Mouse (Mus musculus): ENCODE data around the gene Zp3. TPM values are rescaled to one million over a fixed set of nuclear protein-coding genes. Genes with fewer than 3 reads are reported as not detected.

The Zp3 gene
- polyA plus RNA-seq, 1 experiment from 2014 or later: 0.11 TPM

- H3K4me3 ChIP-seq: no peak overlapping the region
- WGBS: 76% methylated on average over 1 of the region's 1 CpGs
- H3K27me3 ChIP-seq (replicated peaks): 0 out of 2 replicates have a peak, but pooled peaks cover 7% of the 10 kb centered on the region
- no peak overlapping the region for H3K27ac ChIP-seq (replicated peaks)
- no peak for ATAC-seq (ENCODE audit: extremely low read depth, insufficient number of reproducible peaks, low FRiP score, low TSS enrichment)
- H3K36me3 ChIP-seq: peaks cover 28% of the 10 kb centered on the region
- 0 out of 2 replicates have a peak, but pooled peaks cover 6% of the 10 kb centered on the region for H3K4me1 ChIP-seq
- H3K9me3 ChIP-seq: no peaks in the 10 kb centered on the region
- no peak overlapping the region for H3K4me2 ChIP-seq
- no peak overlapping the region for H3K9ac ChIP-seq
These were observed 55.4 kb downstream of the Zp3 start for GRCm38 (mm10) chr5:136035285-136035684.

GRCm38 (mm10) chr5:136036667-136037066 lies 56.8 kb downstream of the Zp3 start:
- Histone ChIP-seq H3K27ac (replicated peaks) (no peak overlapping the region), H3K4me3 (no peak overlapping the region), H3K9ac (no peak overlapping the region), H3K9me3 (no peaks in the 10 kb centered on the region), H3K4me2 (no peak overlapping the region), H3K4me1 (0 out of 2 replicates have a peak, but pooled peaks cover 6% of the 10 kb centered on the region), H3K36me3 (peaks cover 14% of the 10 kb centered on the region), H3K27me3 (replicated peaks) (0 out of 2 replicates have a peak, but pooled peaks cover 7% of the 10 kb centered on the region)
- WGBS: 80% methylated on average over 1 of the region's 1 CpGs
- no peak for ATAC-seq (ENCODE audit: extremely low read depth, insufficient number of reproducible peaks, low FRiP score, low TSS enrichment)

Other genes starting within 250 kb of the Zp3 start
- 30.8 and 32.0 TPM in 2 replicates for gene Tmem120a, start 235.7 kb upstream of the Zp3 start, polyA plus RNA-seq (2015; fragmentation: Nextera tagmentation; extraction: Ambion mirVana)
- gene Styxl1, start 201.7 kb upstream of the Zp3 start, polyA plus RNA-seq (2015; fragmentation: Nextera tagmentation; extraction: Ambion mirVana): 0.29 TPM in 1 of 2 replicates, not detected in the other
- 966 and 1,014 TPM in 2 replicates for gene Mdh2, start 201.6 kb upstream of the Zp3 start, polyA plus RNA-seq (2015; fragmentation: Nextera tagmentation; extraction: Ambion mirVana)
- 0.06 and 0.13 TPM in 2 replicates for gene Srrm3, start 173.2 kb upstream of the Zp3 start, polyA plus RNA-seq (2015; fragmentation: Nextera tagmentation; extraction: Ambion mirVana)
- 863 and 944 TPM in 2 replicates for gene Hspb1, start 92.2 kb upstream of the Zp3 start, polyA plus RNA-seq (2015; fragmentation: Nextera tagmentation; extraction: Ambion mirVana)
- gene Ywhag, start 45.5 kb upstream of the Zp3 start, polyA plus RNA-seq (2015; fragmentation: Nextera tagmentation; extraction: Ambion mirVana): 157 and 163 TPM in 2 replicates
- 1.0 and 1.1 TPM in 2 replicates for gene Ssc4d, start 5.6 kb upstream of the Zp3 start, polyA plus RNA-seq (2015; fragmentation: Nextera tagmentation; extraction: Ambion mirVana)
- gene Dtx2, start 14.7 kb downstream of the Zp3 start, polyA plus RNA-seq (2015; fragmentation: Nextera tagmentation; extraction: Ambion mirVana): 23.0 and 23.9 TPM in 2 replicates
- 41.2 and 54.6 TPM in 2 replicates for gene Upk3b, start 58.4 kb downstream of the Zp3 start, polyA plus RNA-seq (2015; fragmentation: Nextera tagmentation; extraction: Ambion mirVana)
- gene Upk3bl, start 74.4 kb downstream of the Zp3 start, polyA plus RNA-seq (2015; fragmentation: Nextera tagmentation; extraction: Ambion mirVana): 0.13 and 0.43 TPM in 2 replicates
- gene Rasa4, start 103.8 kb downstream of the Zp3 start, polyA plus RNA-seq (2015; fragmentation: Nextera tagmentation; extraction: Ambion mirVana): 1.6 TPM in 2 replicates
- 139 and 175 TPM in 2 replicates for gene Polr2j, start 136.5 kb downstream of the Zp3 start, polyA plus RNA-seq (2015; fragmentation: Nextera tagmentation; extraction: Ambion mirVana)
- gene Lrwd1, start 156.0 kb downstream of the Zp3 start, polyA plus RNA-seq (2015; fragmentation: Nextera tagmentation; extraction: Ambion mirVana): 18.1 and 19.6 TPM in 2 replicates
- 13.1 and 13.9 TPM in 2 replicates for gene Alkbh4, start 156.0 kb downstream of the Zp3 start, polyA plus RNA-seq (2015; fragmentation: Nextera tagmentation; extraction: Ambion mirVana)
- gene Orai2, start 190.6 kb downstream of the Zp3 start, polyA plus RNA-seq (2015; fragmentation: Nextera tagmentation; extraction: Ambion mirVana): 2.0 and 2.7 TPM in 2 replicates
- 35.1 and 43.4 TPM in 2 replicates for gene Prkrip1, start 218.9 kb downstream of the Zp3 start, polyA plus RNA-seq (2015; fragmentation: Nextera tagmentation; extraction: Ambion mirVana)

Data from heart, embryonic 13.5 days (tissue).